In genomic region chr3:27070340-27070739, GRCm38 (mm10) we compare ENCODE assay signal across 23 mouse cellular contexts.
DNase-seq lines count a peak whose midpoint lies in the region; ATAC-seq lines count a peak whose summit lies in the region.
"Had no signal": no experiment of that assay in that cellular context is flagged by ENCODE, and none has a peak within 500 bp of the region (broad histone marks: within the 10 kb centered on the region; RNA-seq: fewer than 3 reads in every experiment).

No protein-coding gene starts in this region.

- no peaks in the 10 kb centered on the region for H3K36me3 ChIP-seq in embryonic facial prominence, embryonic 14.5 days (ENCODE audit: control insufficient read depth, insufficient read depth, low read length)
- H3K36me3 ChIP-seq in embryonic facial prominence, embryonic 10.5 days (replicated peaks): no peaks in the 10 kb centered on the region
- no peaks in the 10 kb centered on the region for H3K36me3 ChIP-seq in midbrain, embryonic 16.5 days (ENCODE audit: control insufficient read depth, insufficient read depth, low read length)
- no peaks in the 10 kb centered on the region for H3K36me3 ChIP-seq in midbrain, embryonic 13.5 days
- no peaks in the 10 kb centered on the region for H3K36me3 ChIP-seq in hindbrain, embryonic 16.5 days (ENCODE audit: control insufficient read depth, insufficient read depth, low read length)
- H3K36me3 ChIP-seq: forebrain, embryonic 10.5 days; limb, embryonic 10.5 days; stomach, embryonic 15.5 days had no signal

- intact Hi-C loops in left cerebral cortex, postnatal 25 days (cut with DNase I): no loop called here

- H3K9ac ChIP-seq in embryonic facial prominence, embryonic 14.5 days (ENCODE audit: low read depth, low read length): no peak overlapping the region
- H3K9ac ChIP-seq in midbrain, embryonic 16.5 days (ENCODE audit: low read depth, low read length): no peak overlapping the region
- no peak overlapping the region for H3K9ac ChIP-seq in midbrain, embryonic 13.5 days (replicated peaks)
- H3K9ac ChIP-seq in hindbrain, embryonic 16.5 days (ENCODE audit: low read depth, low read length): no peak overlapping the region
- H3K9ac ChIP-seq: forebrain, postnatal 0 days; liver, postnatal 0 days; stomach, embryonic 15.5 days had no signal

- H3K4me1 ChIP-seq in embryonic facial prominence, embryonic 14.5 days (ENCODE audit: control insufficient read depth, insufficient read depth, low read length): no peaks in the 10 kb centered on the region
- H3K4me1 ChIP-seq in embryonic facial prominence, embryonic 10.5 days: no peaks in the 10 kb centered on the region
- no peaks in the 10 kb centered on the region for H3K4me1 ChIP-seq in midbrain, embryonic 16.5 days (ENCODE audit: control insufficient read depth, insufficient read depth, low read length)
- no peaks in the 10 kb centered on the region for H3K4me1 ChIP-seq in midbrain, embryonic 13.5 days (replicated peaks)
- no peaks in the 10 kb centered on the region for H3K4me1 ChIP-seq in hindbrain, embryonic 16.5 days (ENCODE audit: control insufficient read depth, insufficient read depth, low read depth, low read length)
- H3K4me1 ChIP-seq: forebrain, embryonic 10.5 days; limb, embryonic 10.5 days; stomach, embryonic 15.5 days had no signal

- WGBS in embryonic facial prominence, embryonic 14.5 days: 77% methylated on average over 9 of the region's 9 CpGs
- WGBS in embryonic facial prominence, embryonic 10.5 days: 92% methylated on average over 9 of the region's 9 CpGs
- 76% methylated on average over 9 of the region's 9 CpGs for WGBS in midbrain, embryonic 16.5 days
- WGBS in midbrain, embryonic 13.5 days: 73% methylated on average over 9 of the region's 9 CpGs
- 62% methylated on average over 9 of the region's 9 CpGs for WGBS in hindbrain, embryonic 16.5 days

- no peaks in the 10 kb centered on the region for H3K9me3 ChIP-seq in embryonic facial prominence, embryonic 14.5 days (ENCODE audit: control insufficient read depth, low read length)
- H3K9me3 ChIP-seq in embryonic facial prominence, embryonic 10.5 days: no peaks in the 10 kb centered on the region
- no peaks in the 10 kb centered on the region for H3K9me3 ChIP-seq in midbrain, embryonic 16.5 days (replicated peaks; ENCODE audit: control insufficient read depth, low read length, poor library complexity, severe bottlenecking)
- no peaks in the 10 kb centered on the region for H3K9me3 ChIP-seq in midbrain, embryonic 13.5 days
- no peaks in the 10 kb centered on the region for H3K9me3 ChIP-seq in hindbrain, embryonic 16.5 days (ENCODE audit: control insufficient read depth, low read length)
- H3K9me3 ChIP-seq: forebrain, embryonic 10.5 days; limb, embryonic 10.5 days; stomach, embryonic 15.5 days had no signal

- H3K4me3 ChIP-seq in embryonic facial prominence, embryonic 14.5 days (ENCODE audit: low read depth, low read length): no peak overlapping the region
- no peak overlapping the region for H3K4me3 ChIP-seq in embryonic facial prominence, embryonic 10.5 days
- no peak overlapping the region for H3K4me3 ChIP-seq in midbrain, embryonic 16.5 days (ENCODE audit: low read depth, low read length)
- no peak overlapping the region for H3K4me3 ChIP-seq in midbrain, embryonic 13.5 days (replicated peaks)
- no peak overlapping the region for H3K4me3 ChIP-seq in hindbrain, embryonic 16.5 days (ENCODE audit: low read length)
- H3K4me3 ChIP-seq: forebrain, embryonic 10.5 days; limb, embryonic 10.5 days; stomach, embryonic 15.5 days had no signal

- H3K27ac ChIP-seq in embryonic facial prominence, embryonic 14.5 days (replicated peaks; ENCODE audit: low read depth, low read length): no peak overlapping the region
- no peak overlapping the region for H3K27ac ChIP-seq in embryonic facial prominence, embryonic 10.5 days (replicated peaks)
- H3K27ac ChIP-seq in midbrain, embryonic 16.5 days (ENCODE audit: low read length): 0 out of 2 replicates have a peak overlapping the region, but pooled peaks have one; percentile 13
- H3K27ac ChIP-seq in midbrain, embryonic 13.5 days: no peak overlapping the region
- H3K27ac ChIP-seq in hindbrain, embryonic 16.5 days (ENCODE audit: low read depth, low read length): peak overlapping the region; percentile 29; the same call in 1 of the 2 replicates
- H3K27ac ChIP-seq: forebrain, embryonic 10.5 days; limb, embryonic 10.5 days; stomach, embryonic 15.5 days had no signal

- no peaks in the 10 kb centered on the region for H3K27me3 ChIP-seq in embryonic facial prominence, embryonic 14.5 days (replicated peaks; ENCODE audit: control insufficient read depth, insufficient read depth, low read length)
- H3K27me3 ChIP-seq in embryonic facial prominence, embryonic 10.5 days (replicated peaks; ENCODE audit: low read depth, poor library complexity, severe bottlenecking): no peaks in the 10 kb centered on the region
- no peaks in the 10 kb centered on the region for H3K27me3 ChIP-seq in midbrain, embryonic 16.5 days (ENCODE audit: control insufficient read depth, insufficient read depth, low read depth, low read length)
- no peaks in the 10 kb centered on the region for H3K27me3 ChIP-seq in midbrain, embryonic 13.5 days
- H3K27me3 ChIP-seq in hindbrain, embryonic 16.5 days (replicated peaks; ENCODE audit: control insufficient read depth, insufficient read depth, low read length): no peaks in the 10 kb centered on the region
- H3K27me3 ChIP-seq: stomach, embryonic 15.5 days had no signal

- peak; percentile 34 for DNase-seq in embryonic facial prominence, embryonic 14.5 days (ENCODE audit: low spot score)
- no peak for DNase-seq in embryonic facial prominence, embryonic 10.5 days (ENCODE audit: low spot score)
- DNase-seq in left cerebral cortex, adult 9 months (ENCODE audit: low spot score in 2 of 2): no peak
- no peak for DNase-seq in left cerebral cortex, postnatal 25 days (ENCODE audit: low spot score in 2 of 2)
- DNase-seq in left cerebral cortex, adult 11 months (ENCODE audit: low spot score): no peak
- DNase-seq: adrenal gland, postnatal 14 days; cerebellum, adult 11-12 months; cerebellum, postnatal 14 days; embryo, embryonic 11 days; forebrain, postnatal 0 days; heart, postnatal 14 days; liver, postnatal 0 days; lung, postnatal 10 days; retina, postnatal 1 day had no signal

- no peak overlapping the region for H3K4me2 ChIP-seq in embryonic facial prominence, embryonic 14.5 days (ENCODE audit: low read depth, low read length)
- no peak overlapping the region for H3K4me2 ChIP-seq in midbrain, embryonic 16.5 days (ENCODE audit: low read length)
- H3K4me2 ChIP-seq in midbrain, embryonic 13.5 days (replicated peaks): no peak overlapping the region
- H3K4me2 ChIP-seq in hindbrain, embryonic 16.5 days (ENCODE audit: low read length): peak overlapping the region; percentile 23; the same call in 1 of the 2 replicates
- H3K4me2 ChIP-seq: heart, embryonic 11.5 days; stomach, embryonic 15.5 days had no signal

- ATAC-seq in embryonic facial prominence, embryonic 14.5 days (ENCODE audit: low read depth): no peak
- ATAC-seq in midbrain, embryonic 16.5 days: no peak
- ATAC-seq in midbrain, embryonic 13.5 days: no peak
- ATAC-seq in hindbrain, embryonic 16.5 days: peak; percentile 24; the same call in 1 of the 2 replicates
- ATAC-seq: activated CD4-positive, CD25-positive, alpha-beta regulatory T cell, adult 4 months; forebrain, postnatal 0 days; inflammation-experienced regulatory T-cells, adult 6 months; liver, postnatal 0 days had no signal

Comparison
In these comparisons a context has a peak if more than half of its experiments do, and no peak if none do; other contexts are left out.
1. H3K27ac ChIP-seq: peak in midbrain, embryonic 16.5 days (single experiment) and hindbrain, embryonic 16.5 days (single experiment); none in embryonic facial prominence, embryonic 14.5 days (single experiment), embryonic facial prominence, embryonic 10.5 days (single experiment) and midbrain, embryonic 13.5 days (single experiment).